ENCODE assay signal across 8 mouse cellular contexts in genomic region chr6:120111984-120112803, GRCm38 (mm10). TPM values are rescaled to one million over a fixed set of nuclear protein-coding genes. Genes with fewer than 3 reads are reported as not detected.
DNase-seq lines count a peak whose midpoint lies in the region; ATAC-seq and TF ChIP-seq lines count a peak whose summit lies in the region.

No protein-coding gene starts in this region.

- H3K27ac ChIP-seq in embryonic facial prominence, embryonic 13.5 days: peak overlapping the region; percentile 86
- peak overlapping the region; percentile 94 for H3K27ac ChIP-seq in heart, embryonic 13.5 days (replicated peaks)
- peak overlapping the region; percentile 92 for H3K27ac ChIP-seq in kidney, embryonic 16.5 days (ENCODE audit: low read length)
- peak overlapping the region; percentile 81 for H3K27ac ChIP-seq in neural tube, embryonic 13.5 days (replicated peaks)
- H3K27ac ChIP-seq in testis, adult 2 months (ENCODE audit: control insufficient read depth, insufficient read depth, low read depth, low read length): peak overlapping the region; percentile 71

- peak overlapping the region; percentile 66 for H3K9ac ChIP-seq in embryonic facial prominence, embryonic 13.5 days
- H3K9ac ChIP-seq in heart, embryonic 13.5 days: peak overlapping the region; percentile 77
- H3K9ac ChIP-seq in kidney, embryonic 16.5 days (replicated peaks; ENCODE audit: low read length): peak overlapping the region; percentile 60
- peak overlapping the region; percentile 41; the same call in 1 of the 2 replicates for H3K9ac ChIP-seq in neural tube, embryonic 13.5 days

- peak; percentile 83; the same call in 1 of the 2 replicates for ATAC-seq in embryonic facial prominence, embryonic 13.5 days (ENCODE audit: insufficient number of reproducible peaks, insufficient read depth, low FRiP score, low TSS enrichment, low read depth)
- ATAC-seq in heart, embryonic 13.5 days (ENCODE audit: extremely low read depth, insufficient number of reproducible peaks, low FRiP score, low TSS enrichment): peak; percentile 75; the same call in 1 of the 2 replicates
- peak; percentile 96 for ATAC-seq in kidney, embryonic 16.5 days (ENCODE audit: low FRiP score, low TSS enrichment)
- peak; percentile 96 for ATAC-seq in neural tube, embryonic 13.5 days (ENCODE audit: low read depth)

- peak overlapping the region; percentile 28 for H3K4me3 ChIP-seq in embryonic facial prominence, embryonic 13.5 days
- H3K4me3 ChIP-seq in heart, embryonic 13.5 days: peak overlapping the region; percentile 38
- H3K4me3 ChIP-seq in kidney, embryonic 16.5 days (ENCODE audit: low read length): peak overlapping the region; percentile 31
- H3K4me3 ChIP-seq in neural tube, embryonic 13.5 days: peak overlapping the region; percentile 24
- H3K4me3 ChIP-seq in testis, adult 2 months (ENCODE audit: control insufficient read depth, low read depth, low read length): no peak overlapping the region; the same call in 1 of the 2 replicates

- H3K9me3 ChIP-seq in embryonic facial prominence, embryonic 13.5 days: no peaks in the 10 kb centered on the region
- H3K9me3 ChIP-seq in heart, embryonic 13.5 days: no peaks in the 10 kb centered on the region
- H3K9me3 ChIP-seq in kidney, embryonic 16.5 days (ENCODE audit: low read length): no peaks in the 10 kb centered on the region
- H3K9me3 ChIP-seq in neural tube, embryonic 13.5 days: no peaks in the 10 kb centered on the region

- DNase-seq in 416B (ENCODE audit: low read depth): peak; percentile 96
- peak; percentile 84 for DNase-seq in adrenal gland, adult 2 months
- peak; percentile 80 to 83 for DNase-seq in lung, adult 18-20 months

- no peaks in the 10 kb centered on the region for H3K36me3 ChIP-seq in embryonic facial prominence, embryonic 13.5 days
- H3K36me3 ChIP-seq in heart, embryonic 13.5 days: no peaks in the 10 kb centered on the region
- H3K36me3 ChIP-seq in kidney, embryonic 16.5 days (ENCODE audit: insufficient read depth, low read length): no peaks in the 10 kb centered on the region
- H3K36me3 ChIP-seq in neural tube, embryonic 13.5 days: no peaks in the 10 kb centered on the region
- no peaks in the 10 kb centered on the region for H3K36me3 ChIP-seq in testis, adult 2 months (ENCODE audit: control insufficient read depth, insufficient read depth, low read length)

- H3K4me2 ChIP-seq in embryonic facial prominence, embryonic 13.5 days: peak overlapping the region; percentile 54
- peak overlapping the region; percentile 65 for H3K4me2 ChIP-seq in heart, embryonic 13.5 days
- H3K4me2 ChIP-seq in kidney, embryonic 16.5 days (replicated peaks; ENCODE audit: low read depth, low read length): peak overlapping the region; percentile 54
- peak overlapping the region; percentile 50 for H3K4me2 ChIP-seq in neural tube, embryonic 13.5 days

- TF ChIP-seq POLR2A in testis, adult 2 months (IDR thresholded peaks at IDR 0.05; ENCODE audit: control insufficient read depth, low read depth, low read length): 0 out of 2 replicates have a peak, but pooled peaks have one; percentile 32

- H3K27me3 ChIP-seq in embryonic facial prominence, embryonic 13.5 days: no peaks in the 10 kb centered on the region
- no peaks in the 10 kb centered on the region for H3K27me3 ChIP-seq in heart, embryonic 13.5 days (replicated peaks)
- H3K27me3 ChIP-seq in kidney, embryonic 16.5 days (ENCODE audit: insufficient read depth, low read length): no peaks in the 10 kb centered on the region
- no peaks in the 10 kb centered on the region for H3K27me3 ChIP-seq in neural tube, embryonic 13.5 days
- no peaks in the 10 kb centered on the region for H3K27me3 ChIP-seq in testis, adult 2 months (ENCODE audit: control insufficient read depth, insufficient read depth, low read length)

- 6% methylated on average over 20 of the region's 22 CpGs for WGBS in embryonic facial prominence, embryonic 13.5 days
- WGBS in heart, embryonic 13.5 days: 6% methylated on average over 22 of the region's 22 CpGs
- WGBS in kidney, embryonic 16.5 days: 7% methylated on average over 21 of the region's 22 CpGs
- WGBS in neural tube, embryonic 13.5 days: 13% methylated on average over 16 of the region's 22 CpGs

- no peak for TF ChIP-seq CTCF in testis, adult 2 months (IDR thresholded peaks at IDR 0.05; ENCODE audit: control insufficient read depth, insufficient read depth, insufficient replicate concordance, low read depth, low read length)

- H3K4me1 ChIP-seq in embryonic facial prominence, embryonic 13.5 days: peaks cover 49% of the 10 kb centered on the region
- peaks cover 78% of the 10 kb centered on the region for H3K4me1 ChIP-seq in heart, embryonic 13.5 days
- H3K4me1 ChIP-seq in kidney, embryonic 16.5 days (ENCODE audit: insufficient read depth, low read length): peaks cover 32% of the 10 kb centered on the region
- H3K4me1 ChIP-seq in neural tube, embryonic 13.5 days (replicated peaks): peaks cover 18% of the 10 kb centered on the region
- peaks cover 7% of the 10 kb centered on the region for H3K4me1 ChIP-seq in testis, adult 2 months (ENCODE audit: control insufficient read depth, insufficient read depth, low read length)

RNA-seq across cellular contexts. Expression of gene Ninj2, which starts 19.0 kb away (rescaled TPM):
- not detected for total RNA-seq in adrenal gland, adult 2 months (2021)
- not detected in 2 replicates for polyA plus RNA-seq in adrenal gland, adult 2 months (2012; rRNA removed)
- polyA plus RNA-seq in embryonic facial prominence, embryonic 13.5 days (2015; fragmentation: Nextera tagmentation; extraction: Ambion mirVana): not detected in 2 replicates
- polyA plus RNA-seq in heart, embryonic 13.5 days (2015; fragmentation: Nextera tagmentation; extraction: Ambion mirVana): not detected in 2 replicates
- polyA plus RNA-seq in kidney, embryonic 16.5 days (2015; fragmentation: Nextera tagmentation; extraction: Ambion mirVana): 0.19 TPM in 1 of 2 replicates, not detected in the other
- not detected in 2 replicates for polyA plus RNA-seq in neural tube, embryonic 13.5 days (2015; fragmentation: Nextera tagmentation; extraction: Ambion mirVana)
- 0.17 TPM in 1 of 2 replicates, not detected in the other for polyA plus RNA-seq in testis, adult 2 months (2012; rRNA removed)
